Mouse (Mus musculus): ENCODE measurements around the gene Ackr4. TPM values are rescaled to one million over a fixed set of nuclear protein-coding genes. Genes with fewer than 3 reads are reported as not detected.

Ackr4 gene
- polyA plus RNA-seq, 1 experiment, result 0.11 TPM

- TF ChIP-seq REST (IDR thresholded peaks at IDR 0.05; ENCODE audit: insufficient read depth, insufficient read length), result no peak
- no peak for TF ChIP-seq MYOG (IDR thresholded peaks at IDR 0.05; ENCODE audit: control insufficient read depth in 1 of 3, insufficient read depth in 1 of 3, insufficient read length in 2 of 3, low read depth in 2 of 3)
- TF ChIP-seq CEBPB (IDR thresholded peaks at IDR 0.05; ENCODE audit: insufficient read depth, poor library complexity, severe bottlenecking), result no peak
- no peak for TF ChIP-seq TCF12 (IDR thresholded peaks at IDR 0.05; ENCODE audit: insufficient read depth, poor library complexity, severe bottlenecking)
- no peak for TF ChIP-seq MAX (IDR thresholded peaks at IDR 0.05; ENCODE audit: low read depth)
- no peak for TF ChIP-seq TCF3 (IDR thresholded peaks at IDR 0.05; ENCODE audit: insufficient read length, low read depth)
- no peak for TF ChIP-seq POLR2A (IDR thresholded peaks at IDR 0.05; ENCODE audit: insufficient read length, low read depth)
- no peak for TF ChIP-seq POLR2AphosphoS2 (IDR thresholded peaks at IDR 0.05; ENCODE audit: insufficient read length, low read depth)
- no peak for TF ChIP-seq E2F4 (IDR thresholded peaks at IDR 0.05; ENCODE audit: insufficient read depth)
- TF ChIP-seq MYOD1 (IDR thresholded peaks at IDR 0.05; ENCODE audit: control insufficient read depth in 1 of 3, insufficient read length in 2 of 3, low read depth in 2 of 3), result no peak
- TF ChIP-seq USF1 (IDR thresholded peaks at IDR 0.05; ENCODE audit: low read depth), result no peak
- TF ChIP-seq SRF (IDR thresholded peaks at IDR 0.05; ENCODE audit: control insufficient read depth, insufficient read length, low read depth), result no peak
- Histone ChIP-seq H3ac (ENCODE audit: control insufficient read depth, insufficient read length) (no peak overlapping the region), H3K36me3 (ENCODE audit: control insufficient read depth, insufficient read depth) (no peaks in the 10 kb centered on the region), H3K4me2 (ENCODE audit: low read depth) (no peak overlapping the region), H3K27me3 (ENCODE audit: control insufficient read depth, insufficient read depth, insufficient read length) (no peaks in the 10 kb centered on the region), H3K79me2 (ENCODE audit: control insufficient read depth, insufficient read depth) (no peaks in the 10 kb centered on the region), H3K4me3 (no peak overlapping the region)
Measured at GRCm38 (mm10) chr9:104102901-104103300, 23.8 kb downstream of the Ackr4 start.

DNA sequence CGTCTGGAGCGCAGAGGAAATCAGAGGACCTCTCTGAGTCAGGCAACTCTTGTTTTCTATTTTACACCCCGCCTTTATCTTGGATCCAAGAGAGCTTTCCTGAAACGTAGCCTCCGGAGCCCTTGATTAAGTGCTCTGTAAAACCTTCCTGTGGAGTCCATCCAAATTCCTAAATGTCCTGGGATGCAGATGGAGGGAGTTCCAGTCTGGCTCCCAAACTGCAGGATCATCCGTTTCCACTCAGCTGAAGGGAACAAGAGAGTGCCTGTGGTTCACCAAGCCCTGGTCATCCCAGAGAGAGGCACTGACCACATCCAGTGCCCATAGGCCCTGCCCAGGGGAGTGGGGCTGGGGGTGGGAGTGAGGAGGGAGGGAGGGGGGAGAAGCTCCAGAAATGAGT lies 24.4 kb downstream of the Ackr4 start:
- Histone ChIP-seq H3K4me2 (ENCODE audit: low read depth) (no peak overlapping the region), H3K4me3 (no peak overlapping the region), H3ac (ENCODE audit: control insufficient read depth, insufficient read length) (no peak overlapping the region), H3K27me3 (ENCODE audit: control insufficient read depth, insufficient read depth, insufficient read length) (no peaks in the 10 kb centered on the region), H3K36me3 (ENCODE audit: control insufficient read depth, insufficient read depth) (no peaks in the 10 kb centered on the region), H3K79me2 (ENCODE audit: control insufficient read depth, insufficient read depth) (no peaks in the 10 kb centered on the region)
- no peak for TF ChIP-seq E2F4 (IDR thresholded peaks at IDR 0.05; ENCODE audit: insufficient read depth)
- no peak for TF ChIP-seq CEBPB (IDR thresholded peaks at IDR 0.05; ENCODE audit: insufficient read depth, poor library complexity, severe bottlenecking)
- no peak for TF ChIP-seq USF1 (IDR thresholded peaks at IDR 0.05; ENCODE audit: low read depth)
- no peak for TF ChIP-seq POLR2A (IDR thresholded peaks at IDR 0.05; ENCODE audit: insufficient read length, low read depth)

DNA sequence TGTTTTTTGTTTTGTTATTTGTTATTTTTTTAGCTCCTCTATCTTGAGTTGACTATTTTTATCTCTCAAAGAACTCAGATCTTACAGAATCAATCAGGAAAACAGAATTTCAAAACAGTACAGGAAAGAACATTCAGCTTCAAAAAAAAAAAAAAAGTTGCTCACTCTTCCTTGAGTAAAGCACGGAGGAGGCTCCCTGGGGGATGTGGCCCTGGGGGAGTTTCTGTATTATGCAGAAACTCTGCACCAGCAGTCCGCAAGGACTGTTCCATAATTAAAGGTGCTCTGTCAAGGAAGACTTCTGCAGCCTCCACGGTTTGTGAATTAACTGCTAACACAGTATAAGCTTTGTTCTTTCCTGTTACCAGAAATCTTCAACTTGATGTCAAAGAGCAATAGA lies 25.3 kb downstream of the Ackr4 start:
- H3ac ChIP-seq (ENCODE audit: control insufficient read depth, insufficient read length), result no peak overlapping the region
- H3K79me2 ChIP-seq (ENCODE audit: control insufficient read depth, insufficient read depth), result no peaks in the 10 kb centered on the region
- no peaks in the 10 kb centered on the region for H3K36me3 ChIP-seq (ENCODE audit: control insufficient read depth, insufficient read depth)
- no peak overlapping the region for H3K4me3 ChIP-seq
- H3K27me3 ChIP-seq (ENCODE audit: control insufficient read depth, insufficient read depth, insufficient read length), result no peaks in the 10 kb centered on the region
- no peak overlapping the region for H3K4me2 ChIP-seq (ENCODE audit: low read depth)
- TF ChIP-seq MYOG (IDR thresholded peaks at IDR 0.05; ENCODE audit: control insufficient read depth in 1 of 3, insufficient read depth in 1 of 3, insufficient read length in 2 of 3, low read depth in 2 of 3), result no peak
- no peak for TF ChIP-seq MAX (IDR thresholded peaks at IDR 0.05; ENCODE audit: low read depth)
- TF ChIP-seq CEBPB (IDR thresholded peaks at IDR 0.05; ENCODE audit: insufficient read depth, poor library complexity, severe bottlenecking), result no peak
- no peak for TF ChIP-seq USF1 (IDR thresholded peaks at IDR 0.05; ENCODE audit: low read depth)

DNA sequence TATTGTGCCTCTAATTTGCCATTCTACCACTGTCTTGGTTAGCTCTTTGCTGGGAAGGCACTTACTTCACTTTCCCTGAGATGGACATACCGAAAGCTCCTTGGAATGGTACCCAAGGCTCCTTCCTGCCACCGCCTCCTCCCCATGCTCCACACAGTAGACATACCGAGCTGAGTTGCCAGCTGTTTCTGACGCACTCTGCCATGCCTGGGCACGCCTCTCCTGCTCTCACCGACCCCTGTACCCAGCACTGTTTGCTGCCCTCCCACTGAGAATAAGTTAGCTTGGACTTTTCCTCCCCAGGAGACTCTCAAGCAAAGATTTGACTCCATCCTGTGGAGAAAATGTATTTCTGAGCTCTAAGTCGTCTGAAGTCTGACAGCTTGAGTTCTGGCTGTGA lies 25.9 kb downstream of the Ackr4 start:
- TF ChIP-seq MYOG (IDR thresholded peaks at IDR 0.05; ENCODE audit: control insufficient read depth in 1 of 3, insufficient read depth in 1 of 3, insufficient read length in 2 of 3, low read depth in 2 of 3), result no peak
- Histone ChIP-seq H3ac (ENCODE audit: control insufficient read depth, insufficient read length) (no peak overlapping the region), H3K36me3 (ENCODE audit: control insufficient read depth, insufficient read depth) (no peaks in the 10 kb centered on the region), H3K4me2 (ENCODE audit: low read depth) (no peak overlapping the region), H3K79me2 (ENCODE audit: control insufficient read depth, insufficient read depth) (no peaks in the 10 kb centered on the region), H3K4me3 (no peak overlapping the region), H3K27me3 (ENCODE audit: control insufficient read depth, insufficient read depth, insufficient read length) (no peaks in the 10 kb centered on the region)

DNA sequence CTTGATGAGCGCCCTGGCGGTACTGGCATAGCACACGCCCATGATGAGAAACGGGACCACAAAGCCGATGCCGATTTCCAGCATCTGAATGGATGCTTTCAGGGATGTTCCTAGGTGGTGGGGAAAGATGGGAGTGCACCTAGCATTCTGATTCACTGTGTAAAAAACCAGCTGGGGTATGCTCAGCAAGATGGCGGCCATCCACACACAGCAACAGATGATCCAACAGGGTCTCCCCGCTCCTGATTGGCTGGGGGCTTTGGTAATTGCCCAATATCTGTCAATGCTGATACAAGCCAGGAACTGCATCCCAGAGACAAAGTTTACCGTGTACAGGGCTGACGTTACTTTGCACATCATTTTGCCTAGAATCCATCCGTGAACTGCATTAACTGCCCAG lies 27.7 kb downstream of the Ackr4 start:
- Histone ChIP-seq H3K36me3 (ENCODE audit: control insufficient read depth, insufficient read depth) (no peaks in the 10 kb centered on the region), H3ac (ENCODE audit: control insufficient read depth, insufficient read length) (no peak overlapping the region), H3K27me3 (ENCODE audit: control insufficient read depth, insufficient read depth, insufficient read length) (no peaks in the 10 kb centered on the region), H3K4me2 (ENCODE audit: low read depth) (no peak overlapping the region), H3K79me2 (ENCODE audit: control insufficient read depth, insufficient read depth) (no peaks in the 10 kb centered on the region), H3K4me3 (no peak overlapping the region)
- TF ChIP-seq E2F4 (IDR thresholded peaks at IDR 0.05; ENCODE audit: insufficient read depth) (no peak), MYOD1 (IDR thresholded peaks at IDR 0.05; ENCODE audit: control insufficient read depth in 1 of 3, insufficient read length in 2 of 3, low read depth in 2 of 3) (no peak), MYOG (IDR thresholded peaks at IDR 0.05; ENCODE audit: control insufficient read depth in 1 of 3, insufficient read depth in 1 of 3, insufficient read length in 2 of 3, low read depth in 2 of 3) (no peak), REST (IDR thresholded peaks at IDR 0.05; ENCODE audit: insufficient read depth, insufficient read length) (no peak), CEBPB (IDR thresholded peaks at IDR 0.05; ENCODE audit: insufficient read depth, poor library complexity, severe bottlenecking) (no peak), TCF12 (IDR thresholded peaks at IDR 0.05; ENCODE audit: insufficient read depth, poor library complexity, severe bottlenecking) (no peak), MAX (IDR thresholded peaks at IDR 0.05; ENCODE audit: low read depth) (no peak), TCF3 (IDR thresholded peaks at IDR 0.05; ENCODE audit: insufficient read length, low read depth) (no peak), POLR2A (IDR thresholded peaks at IDR 0.05; ENCODE audit: insufficient read length, low read depth) (no peak), USF1 (IDR thresholded peaks at IDR 0.05; ENCODE audit: low read depth) (no peak), POLR2AphosphoS2 (IDR thresholded peaks at IDR 0.05; ENCODE audit: insufficient read length, low read depth) (no peak), SRF (IDR thresholded peaks at IDR 0.05; ENCODE audit: control insufficient read depth, insufficient read length, low read depth) (no peak)

Measured in myocyte (in vitro differentiated cells).